Comparison of ENCODE assay signal across 8 mouse cellular contexts in genomic region chr6:30307691-30308090, GRCm38 (mm10). TPM values are rescaled to one million over a fixed set of nuclear protein-coding genes. Genes with fewer than 3 reads are reported as not detected.
DNase-seq lines count a peak whose midpoint lies in the region; ATAC-seq lines count a peak whose summit lies in the region.

No protein-coding gene starts in this region.

- H3K4me3 ChIP-seq in heart, embryonic 10.5 days, result no peak overlapping the region
- peak overlapping the region; percentile 37 for H3K4me3 ChIP-seq in liver, embryonic 16.5 days (ENCODE audit: low read depth, low read length)

- no peaks in the 10 kb centered on the region for H3K27me3 ChIP-seq in heart, embryonic 10.5 days (ENCODE audit: insufficient read depth, poor library complexity, severe bottlenecking)
- H3K27me3 ChIP-seq in liver, embryonic 16.5 days (ENCODE audit: control insufficient read depth, insufficient read depth, low read depth, low read length), result no peaks in the 10 kb centered on the region

- peak overlapping the region; percentile 67 for H3K9ac ChIP-seq in liver, embryonic 16.5 days (ENCODE audit: low read depth, low read length)

- H3K9me3 ChIP-seq in heart, embryonic 10.5 days, result no peaks in the 10 kb centered on the region
- no peaks in the 10 kb centered on the region for H3K9me3 ChIP-seq in liver, embryonic 16.5 days (replicated peaks; ENCODE audit: control insufficient read depth, low read length)

- H3K4me2 ChIP-seq in liver, embryonic 16.5 days (ENCODE audit: low read depth, low read length), result peak overlapping the region; percentile 70

- peak overlapping the region; percentile 85 for H3K27ac ChIP-seq in heart, embryonic 10.5 days
- H3K27ac ChIP-seq in liver, embryonic 16.5 days (ENCODE audit: low read length), result peak overlapping the region; percentile 99

- peak; percentile 93 for DNase-seq in 3T3-L1 (ENCODE audit: low read depth, low spot score)
- peak; percentile 85 for DNase-seq in adrenal gland, adult 2 months
- DNase-seq in heart, embryonic 10.5 days (ENCODE audit: low spot score), result peak; percentile 97
- DNase-seq in urinary bladder, postnatal 10 days (ENCODE audit: low spot score), result peak; percentile 22
- DNase-seq in layer of hippocampus, postnatal 25 days (ENCODE audit: extremely low spot score in 1 of 2, low spot score in 1 of 2), result no peak
- no peak for DNase-seq in right cerebral cortex, adult 18-20 months
- no peak for DNase-seq in thymus, postnatal 36 days

- ATAC-seq in liver, embryonic 16.5 days (ENCODE audit: low read depth), result peak; percentile 86

- WGBS in heart, embryonic 10.5 days, result 9% methylated on average over 9 of the region's 9 CpGs
- WGBS in liver, embryonic 16.5 days (ENCODE audit: insufficient replicate concordance), result 2% methylated on average over 9 of the region's 9 CpGs

- peaks cover 31% of the 10 kb centered on the region for H3K4me1 ChIP-seq in heart, embryonic 10.5 days
- peaks cover 50% of the 10 kb centered on the region for H3K4me1 ChIP-seq in liver, embryonic 16.5 days (ENCODE audit: control insufficient read depth, low read depth, low read length)

- no peaks in the 10 kb centered on the region for H3K36me3 ChIP-seq in heart, embryonic 10.5 days
- no peaks in the 10 kb centered on the region for H3K36me3 ChIP-seq in liver, embryonic 16.5 days (ENCODE audit: control insufficient read depth, insufficient read depth)

RNA-seq across cellular contexts. Expression of gene Ube2h, which starts 3.4 kb away (rescaled TPM):
- total RNA-seq in adrenal gland, adult 2 months (2021), result 100 to 1,000 TPM in 1 of 2 experiments, 10 to 100 TPM in 1; 94.9 to 150 TPM
- polyA plus RNA-seq in adrenal gland, adult 2 months (2012; rRNA removed), result 129 and 162 TPM in 2 replicates
- 49.6 and 51.7 TPM in 2 replicates for polyA plus RNA-seq in heart, embryonic 10.5 days (2016; fragmentation: Nextera tagmentation; extraction: Ambion mirVana)
- 36.1 and 37.7 TPM in 2 replicates for polyA plus RNA-seq in liver, embryonic 16.5 days (2015; fragmentation: Nextera tagmentation; extraction: Ambion mirVana)
- total RNA-seq in layer of hippocampus, postnatal 25 days (2021), result 10 to 100 TPM; 84.6 to 92.2 TPM

Comparison
In these comparisons a context has a peak if more than half of its experiments do, and no peak if none do; other contexts are left out.
1. DNase-seq: peak in 3T3-L1 (single experiment), adrenal gland, adult 2 months (single experiment), heart, embryonic 10.5 days (single experiment) and urinary bladder, postnatal 10 days (single experiment); none in layer of hippocampus, postnatal 25 days (0 of 2), right cerebral cortex, adult 18-20 months (single experiment) and thymus, postnatal 36 days (0 of 2).